ENCODE assay signal across 11 mouse cellular contexts in the genomic region with DNA sequence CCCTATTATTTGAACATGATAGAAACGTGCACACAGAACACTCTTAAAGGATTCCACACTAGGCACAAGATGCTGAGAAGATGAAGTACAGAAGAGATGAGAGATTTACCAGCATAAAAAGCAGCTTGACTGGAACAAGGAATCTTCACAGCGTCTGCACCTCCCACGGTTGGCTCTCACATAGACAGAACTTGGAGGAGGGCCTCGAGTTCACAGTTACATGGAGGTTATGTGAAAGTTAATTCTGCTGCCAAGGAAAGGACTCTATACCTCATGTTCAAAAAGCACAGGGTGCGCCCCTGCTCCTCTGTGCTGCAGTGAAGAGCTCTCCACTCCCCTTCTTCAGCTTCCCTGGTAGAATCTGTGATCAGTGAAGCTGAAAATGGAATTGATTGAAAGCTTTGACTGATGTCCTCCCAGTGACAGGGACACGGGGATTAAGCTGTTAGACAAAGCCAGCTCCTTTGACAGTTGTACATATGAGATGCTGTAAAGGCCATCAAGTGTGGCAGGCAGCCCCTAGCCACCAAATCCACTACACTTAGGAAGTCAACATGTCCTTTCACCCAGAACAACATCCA.
DNase-seq lines count a peak whose midpoint lies in the region; ATAC-seq lines count a peak whose summit lies in the region.
"Had no signal": no experiment of that assay in that cellular context is flagged by ENCODE, and none has a peak within 500 bp of the region (broad histone marks: within the 10 kb centered on the region; RNA-seq: fewer than 3 reads in every experiment).

No protein-coding gene starts in this region.

- no peaks in the 10 kb centered on the region for H3K36me3 ChIP-seq in forebrain, embryonic 14.5 days (ENCODE audit: control insufficient read depth, insufficient read depth, low read length)
- H3K36me3 ChIP-seq in forebrain, embryonic 13.5 days (ENCODE audit: poor library complexity, severe bottlenecking), result no peaks in the 10 kb centered on the region
- no peaks in the 10 kb centered on the region for H3K36me3 ChIP-seq in midbrain, embryonic 10.5 days
- H3K36me3 ChIP-seq in midbrain, embryonic 14.5 days (ENCODE audit: control insufficient read depth, insufficient read depth, low read length), result no peaks in the 10 kb centered on the region
- H3K36me3 ChIP-seq: heart, embryonic 15.5 days; limb, embryonic 10.5 days had no signal

- no peaks in the 10 kb centered on the region for H3K9me3 ChIP-seq in forebrain, embryonic 14.5 days (replicated peaks; ENCODE audit: control insufficient read depth, low read length)
- no peaks in the 10 kb centered on the region for H3K9me3 ChIP-seq in forebrain, embryonic 13.5 days (replicated peaks)
- no peaks in the 10 kb centered on the region for H3K9me3 ChIP-seq in midbrain, embryonic 10.5 days (replicated peaks)
- H3K9me3 ChIP-seq in midbrain, embryonic 14.5 days (ENCODE audit: control insufficient read depth, low read length), result no peaks in the 10 kb centered on the region
- H3K9me3 ChIP-seq: heart, embryonic 15.5 days; limb, embryonic 10.5 days had no signal

- no peak overlapping the region for H3K9ac ChIP-seq in forebrain, embryonic 14.5 days (ENCODE audit: low read length)
- no peak overlapping the region for H3K9ac ChIP-seq in forebrain, embryonic 13.5 days
- no peak overlapping the region for H3K9ac ChIP-seq in midbrain, embryonic 14.5 days (replicated peaks; ENCODE audit: low read length)
- H3K9ac ChIP-seq: heart, embryonic 15.5 days had no signal

- intact Hi-C loops in left cerebral cortex, postnatal 25 days (cut with DNase I), result no loop called here

- peak; percentile 46 for DNase-seq in forebrain, embryonic 14.5 days (ENCODE audit: low spot score)
- DNase-seq in midbrain, embryonic 10.5 days (ENCODE audit: low spot score), result peak; percentile 28
- no peak for DNase-seq in midbrain, embryonic 14.5 days
- DNase-seq in left cerebral cortex, postnatal 25 days (ENCODE audit: low spot score in 2 of 2), result peak; percentile 66 to 91
- no peak for DNase-seq in urinary bladder, adult 2 months (ENCODE audit: low spot score)
- DNase-seq in kidney, postnatal 4 days, result no peak

- no peak overlapping the region for H3K27ac ChIP-seq in forebrain, embryonic 14.5 days (ENCODE audit: low read depth, low read length)
- H3K27ac ChIP-seq in forebrain, embryonic 13.5 days, result no peak overlapping the region
- no peak overlapping the region for H3K27ac ChIP-seq in midbrain, embryonic 10.5 days (replicated peaks)
- H3K27ac ChIP-seq in midbrain, embryonic 14.5 days (replicated peaks; ENCODE audit: low read depth, low read length), result no peak overlapping the region
- H3K27ac ChIP-seq: heart, embryonic 15.5 days; limb, embryonic 10.5 days had no signal

- H3K4me1 ChIP-seq in forebrain, embryonic 14.5 days (ENCODE audit: control insufficient read depth, insufficient read depth, low read length), result peaks cover 11% of the 10 kb centered on the region
- H3K4me1 ChIP-seq in forebrain, embryonic 13.5 days, result peaks cover 29% of the 10 kb centered on the region
- peaks cover 32% of the 10 kb centered on the region for H3K4me1 ChIP-seq in midbrain, embryonic 10.5 days
- 0 out of 2 replicates have a peak, but pooled peaks cover 4% of the 10 kb centered on the region for H3K4me1 ChIP-seq in midbrain, embryonic 14.5 days (ENCODE audit: control insufficient read depth, insufficient read depth, low read length)
- H3K4me1 ChIP-seq: heart, embryonic 15.5 days; limb, embryonic 10.5 days had no signal

- no peaks in the 10 kb centered on the region for H3K27me3 ChIP-seq in forebrain, embryonic 14.5 days (replicated peaks; ENCODE audit: control insufficient read depth, insufficient read depth, low read length)
- H3K27me3 ChIP-seq in forebrain, embryonic 13.5 days, result no peaks in the 10 kb centered on the region
- H3K27me3 ChIP-seq in midbrain, embryonic 10.5 days (ENCODE audit: low read depth, poor library complexity, severe bottlenecking), result peaks cover 30% of the 10 kb centered on the region
- H3K27me3 ChIP-seq in midbrain, embryonic 14.5 days (ENCODE audit: control insufficient read depth, insufficient read depth, low read length), result no peaks in the 10 kb centered on the region
- H3K27me3 ChIP-seq: heart, embryonic 15.5 days had no signal

- ATAC-seq in forebrain, embryonic 14.5 days, result no peak
- no peak for ATAC-seq in forebrain, embryonic 13.5 days
- no peak for ATAC-seq in midbrain, embryonic 14.5 days (ENCODE audit: low FRiP score, low TSS enrichment)
- ATAC-seq in erythroid progenitor cell, adult 5-6 weeks (replicated peaks; ENCODE audit: low FRiP score, poor library complexity, severe bottlenecking), result no peak
- ATAC-seq: intestine, embryonic 16.5 days had no signal

- H3K4me2 ChIP-seq in forebrain, embryonic 14.5 days (ENCODE audit: low read length), result no peak overlapping the region
- H3K4me2 ChIP-seq in forebrain, embryonic 13.5 days, result no peak overlapping the region
- no peak overlapping the region for H3K4me2 ChIP-seq in midbrain, embryonic 14.5 days (ENCODE audit: low read length)
- H3K4me2 ChIP-seq: heart, embryonic 15.5 days had no signal

- WGBS in forebrain, embryonic 14.5 days, result 29% methylated on average over 6 of the region's 6 CpGs
- 34% methylated on average over 6 of the region's 6 CpGs for WGBS in forebrain, embryonic 13.5 days
- 28% methylated on average over 6 of the region's 6 CpGs for WGBS in midbrain, embryonic 10.5 days
- WGBS in midbrain, embryonic 14.5 days, result 17% methylated on average over 6 of the region's 6 CpGs

- H3K4me3 ChIP-seq in forebrain, embryonic 14.5 days (ENCODE audit: low read depth, low read length), result no peak overlapping the region
- H3K4me3 ChIP-seq in forebrain, embryonic 13.5 days, result no peak overlapping the region
- no peak overlapping the region for H3K4me3 ChIP-seq in midbrain, embryonic 10.5 days
- no peak overlapping the region for H3K4me3 ChIP-seq in midbrain, embryonic 14.5 days (replicated peaks; ENCODE audit: low read depth, low read length)
- H3K4me3 ChIP-seq: heart, embryonic 15.5 days; limb, embryonic 10.5 days had no signal

Comparison
In these comparisons a context has a peak if more than half of its experiments do, and no peak if none do; other contexts are left out.
1. DNase-seq: peak in forebrain, embryonic 14.5 days (single experiment), midbrain, embryonic 10.5 days (single experiment) and left cerebral cortex, postnatal 25 days (2 of 2); none in midbrain, embryonic 14.5 days (single experiment), urinary bladder, adult 2 months (single experiment) and kidney, postnatal 4 days (0 of 2).